Mouse (Mus musculus): Measurements from ENCODE around the gene Mtpn.

DNA sequence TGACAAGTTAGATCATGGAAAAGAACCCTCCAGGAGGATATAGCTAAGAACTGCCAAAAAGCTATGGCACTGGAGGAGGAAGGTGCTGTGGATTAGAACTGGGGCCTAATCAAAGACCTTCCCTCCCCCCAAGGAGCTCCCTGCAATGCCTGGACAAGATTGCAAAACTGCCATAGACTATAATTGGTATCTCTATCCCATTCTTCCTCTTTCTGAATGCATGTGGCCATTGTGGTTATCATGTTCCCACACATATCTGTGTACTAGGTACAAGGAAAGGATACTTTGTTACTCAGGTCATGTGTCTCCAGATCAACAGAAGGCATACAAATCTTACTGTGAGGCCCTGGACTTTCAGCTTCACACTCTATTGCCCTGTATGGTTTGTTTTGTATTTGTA, 4.7 kb upstream of the Mtpn start:
- no peak for TF ChIP-seq MAX (IDR thresholded peaks at IDR 0.05)
- TF ChIP-seq MYOD1 (IDR thresholded peaks at IDR 0.05; ENCODE audit: control insufficient read depth, insufficient read length, low read depth), result no peak
- no peak for TF ChIP-seq CTCF (IDR thresholded peaks at IDR 0.05; ENCODE audit: control insufficient read depth, insufficient read depth, insufficient read length)
- no peak for TF ChIP-seq CEBPB (IDR thresholded peaks at IDR 0.05; ENCODE audit: low read depth)
- no peak for TF ChIP-seq USF1 (IDR thresholded peaks at IDR 0.05; ENCODE audit: low read depth)
- no peak for TF ChIP-seq MYOG (IDR thresholded peaks at IDR 0.05; ENCODE audit: control insufficient read depth, extremely low read depth, insufficient read length)
- no peak for TF ChIP-seq FOSL1 (IDR thresholded peaks at IDR 0.05; ENCODE audit: insufficient read depth, low read length, poor library complexity, severe bottlenecking)
